Mouse (Mus musculus) liver, embryonic 14.5 days (tissue): ENCODE data around the gene Rab11fip2. TPM values are rescaled to one million over a fixed set of nuclear protein-coding genes. Genes with fewer than 3 reads are reported as not detected.

Experiments
- ATAC-seq: fragments of 200-750 bp; cut with Nextera tagmentation; 2 replicates; pipeline ENCODE4 v1.8.0; 2017; ENCODE audit warnings: moderate number of reproducible peaks, mild to moderate bottlenecking, moderate library complexity; ENCODE audit not compliant: insufficient read depth
- DNase-seq, 3 experiments: peaks; one replicate each; pipeline ENCODE4 v3.0.0-alpha.2; 2012 to 2013; ENCODE audit warnings: low read depth in 3 of 3, low spot score in 3 of 3
- H3K27ac ChIP-seq: fragments of 300-500 bp; sonication (generic); 2 replicates; pipeline ENCODE4 v1.5.1; 2014; ENCODE audit warnings: moderate library complexity, mild to moderate bottlenecking, control low read depth, inconsistent platforms
- H3K27me3 ChIP-seq: fragments of 300-500 bp; sonication (generic); 2 replicates; pipeline ENCODE4 v1.6.1; 2014; ENCODE audit warnings: mild to moderate bottlenecking, low read length, moderate library complexity; ENCODE audit not compliant: control insufficient read depth, insufficient read depth
- H3K36me3 ChIP-seq: fragments of 300-500 bp; sonication (generic); replicated peaks from 2 replicates; pipeline ENCODE4 v1.6.1; 2014; ENCODE audit warnings: low read depth; ENCODE audit not compliant: control insufficient read depth, insufficient read depth
- H3K4me1 ChIP-seq, 2 experiments: fragments of 200-500 bp in 1 of 2; fragments of 300-500 bp in 1 of 2; sonication (generic) in 1 of 2; replicated peaks; 2 replicates each; pipeline ENCODE4 v1.6.1; 2012 to 2014; ENCODE audit warnings: antibody characterized with exemption in 1 of 2, inconsistent platforms in 1 of 2, low read length in 1 of 2; ENCODE audit not compliant: control insufficient read depth in 2 of 2, insufficient read depth in 2 of 2
- H3K4me2 ChIP-seq: fragments of 300-500 bp; sonication (generic); 2 replicates; pipeline ENCODE4 v1.6.1; 2014; ENCODE audit warnings: low read depth, mild to moderate bottlenecking, control low read depth, moderate library complexity
- H3K4me3 ChIP-seq, 2 experiments: fragments of 200-500 bp in 1 of 2; fragments of 300-500 bp in 1 of 2; sonication (generic) in 1 of 2; 2 replicates each; pipeline ENCODE4 v1.5.1; 2012 to 2014; ENCODE audit warnings: low read depth in 2 of 2, low read length in 2 of 2, mild to moderate bottlenecking in 2 of 2, control low read depth in 1 of 2, inconsistent platforms in 1 of 2, moderate library complexity in 1 of 2; ENCODE audit not compliant: insufficient read depth in 1 of 2
- H3K9ac ChIP-seq: fragments of 300-500 bp; sonication (generic); replicated peaks from 2 replicates; pipeline ENCODE4 v1.6.1; 2014; ENCODE audit warnings: mild to moderate bottlenecking, control low read depth, moderate library complexity
- H3K9me3 ChIP-seq: fragments of 300-500 bp; sonication (generic); 2 replicates; pipeline ENCODE4 v1.6.1; 2016; ENCODE audit warnings: low read length, mixed read lengths; ENCODE audit not compliant: control insufficient read depth
- CTCF ChIP-seq: IDR thresholded peaks from 2 replicates; pipeline ENCODE4 v1.5.1; 2016; ENCODE audit warnings: antibody characterized with exemption, low read depth, control low read depth
- EP300 ChIP-seq: IDR thresholded peaks from 2 replicates; pipeline ENCODE4 v1.6.1; 2016; ENCODE audit warnings: antibody characterized with exemption, low read depth
- WGBS: fragments of 180-500 bp; shearing (Covaris S2); extraction: QIAGEN DNeasy Blood & Tissue Kit; methylation state at CpG from one replicate; pipeline ENCODE4 v1.1.7; 2014; ENCODE audit not compliant: insufficient replicate concordance; 5-methylcytosine and 5-hydroxymethylcytosine counted together
- polyA plus RNA-seq, 2 experiments: library from polyadenylated mRNA; depleted of rRNA in 1 of 2; stranded (reverse) in 1 of 2; unstranded in 1 of 2; fragments of >200 nt; fragmentation: Nextera tagmentation in 1 of 2; extraction: Ambion mirVana in 1 of 2; gene quantifications; 2 replicates each; pipeline versions ENCODE4 v1.2.1 to v1.2.3; 2012 to 2014

The Rab11fip2 gene
- polyA plus RNA-seq, 2 experiments, result 0.76 to 1.5 TPM

DNA sequence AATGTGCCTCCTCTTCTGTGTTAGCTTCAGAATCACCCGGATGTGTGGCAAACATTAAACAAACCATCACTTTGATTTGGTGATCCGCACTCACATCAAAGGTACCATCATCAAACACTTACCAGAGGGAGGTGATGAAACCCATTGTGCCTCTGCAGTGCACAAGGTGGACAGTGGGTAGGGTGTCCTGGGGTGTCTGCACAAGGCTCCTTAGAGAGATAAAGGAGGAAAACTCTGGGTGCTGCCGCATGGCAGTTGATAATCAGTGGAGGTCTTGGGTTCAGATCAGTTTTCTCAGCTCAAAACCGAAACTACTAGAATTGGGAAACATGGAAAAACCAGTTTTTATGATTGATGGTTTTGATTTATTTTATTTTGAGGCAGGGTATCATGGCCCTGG, 54.1 kb downstream of the Rab11fip2 start:
- ATAC-seq (peak; percentile 60), DNase-seq (no peak)
- Histone ChIP-seq H3K4me3 (no peak overlapping the region), H3K4me2 (no peak overlapping the region), H3K4me1 (peaks cover 3 to 9% of the 10 kb centered on the region in 2 experiments; a peak in 3 of 4 replicates), H3K27me3 (no peaks in the 10 kb centered on the region), H3K9me3 (no peaks in the 10 kb centered on the region), H3K9ac (no peak overlapping the region), H3K27ac (no peak overlapping the region), H3K36me3 (no peaks in the 10 kb centered on the region)
- 62% methylated on average over 4 of the region's 4 CpGs for WGBS
- TF ChIP-seq EP300 (no peak), CTCF (no peak)

DNA sequence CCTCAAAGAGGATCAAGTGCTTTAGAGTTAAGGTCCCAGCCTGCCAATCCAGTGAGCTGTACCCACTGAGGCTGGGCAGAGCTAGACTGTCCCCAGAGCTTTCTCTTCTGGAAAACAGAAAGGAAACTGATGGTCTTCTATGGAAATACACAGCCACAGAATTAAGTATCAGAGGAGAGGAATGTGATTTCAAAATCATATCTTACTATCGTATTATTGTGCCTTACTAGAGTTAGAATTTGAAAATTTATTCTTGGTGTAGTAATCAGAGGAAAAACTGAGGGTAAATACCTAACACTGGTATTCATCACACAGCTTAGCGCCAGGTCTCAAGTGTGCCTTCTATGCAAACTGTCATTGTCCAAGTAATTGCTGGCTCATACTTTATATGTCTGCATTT, 54.6 kb downstream of the Rab11fip2 start:
- Histone ChIP-seq H3K4me1 (peaks cover 3 to 9% of the 10 kb centered on the region in 2 experiments; a peak in 3 of 4 replicates), H3K4me3 (no peak overlapping the region), H3K9ac (no peak overlapping the region), H3K36me3 (no peaks in the 10 kb centered on the region), H3K9me3 (no peaks in the 10 kb centered on the region), H3K27ac (no peak overlapping the region), H3K27me3 (no peaks in the 10 kb centered on the region), H3K4me2 (no peak overlapping the region)
- no peak for DNase-seq
- TF ChIP-seq EP300 (no peak), CTCF (no peak)
- no peak for ATAC-seq
- whole genome bisulfite sequencing, result 79% methylated on average over 2 of the region's 2 CpGs

DNA sequence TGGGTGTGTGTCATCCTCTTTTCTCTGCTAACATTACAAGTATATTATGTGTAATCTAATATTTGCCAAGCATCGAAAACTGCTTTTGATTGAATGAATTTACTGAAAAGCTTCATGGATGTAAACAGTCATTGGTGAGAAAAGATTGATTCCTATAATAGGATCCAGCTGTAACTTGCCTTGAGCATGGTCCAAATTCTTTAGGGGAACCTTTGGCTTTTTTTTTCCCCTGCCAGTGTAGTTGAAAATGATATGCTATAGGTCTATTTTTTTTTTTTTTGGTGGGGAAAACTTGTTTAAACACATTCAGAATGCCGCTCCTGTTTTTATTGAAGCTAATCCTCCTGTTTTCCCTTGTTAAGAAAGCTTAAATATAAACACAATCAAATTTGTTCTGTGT, 55.6 kb downstream of the Rab11fip2 start:
- H3K27me3 ChIP-seq, result no peaks in the 10 kb centered on the region
- H3K4me3 ChIP-seq, result no peak overlapping the region
- ATAC-seq, result no peak

GRCm38 (mm10) chr19:59885301-59885700, 58.2 kb downstream of the Rab11fip2 start:
- Histone ChIP-seq H3K9me3 (no peaks in the 10 kb centered on the region), H3K27me3 (no peaks in the 10 kb centered on the region), H3K27ac (no peak overlapping the region), H3K4me2 (no peak overlapping the region), H3K4me1 (peaks cover 3 to 9% of the 10 kb centered on the region in 2 experiments; a peak in 3 of 4 replicates), H3K4me3 (no peak overlapping the region), H3K9ac (no peak overlapping the region), H3K36me3 (no peaks in the 10 kb centered on the region)
- DNase-seq, result no peak
- TF ChIP-seq CTCF (no peak), EP300 (no peak)
- ATAC-seq, result no peak
- WGBS, result 49% methylated on average over 2 of the region's 2 CpGs

More for the DNA sequence above, 55.6 kb downstream of the Rab11fip2 start:
- DNase-seq, result no peak
- no peak overlapping the region for H3K9ac ChIP-seq
- TF ChIP-seq EP300 (no peak), CTCF (no peak)
- peaks cover 3 to 9% of the 10 kb centered on the region in 2 experiments; a peak in 3 of 4 replicates for H3K4me1 ChIP-seq
- no peak overlapping the region for H3K27ac ChIP-seq
- no peaks in the 10 kb centered on the region for H3K9me3 ChIP-seq
- H3K36me3 ChIP-seq, result no peaks in the 10 kb centered on the region
- 69% methylated on average over 2 of the region's 2 CpGs for WGBS
- no peak overlapping the region for H3K4me2 ChIP-seq

DNA sequence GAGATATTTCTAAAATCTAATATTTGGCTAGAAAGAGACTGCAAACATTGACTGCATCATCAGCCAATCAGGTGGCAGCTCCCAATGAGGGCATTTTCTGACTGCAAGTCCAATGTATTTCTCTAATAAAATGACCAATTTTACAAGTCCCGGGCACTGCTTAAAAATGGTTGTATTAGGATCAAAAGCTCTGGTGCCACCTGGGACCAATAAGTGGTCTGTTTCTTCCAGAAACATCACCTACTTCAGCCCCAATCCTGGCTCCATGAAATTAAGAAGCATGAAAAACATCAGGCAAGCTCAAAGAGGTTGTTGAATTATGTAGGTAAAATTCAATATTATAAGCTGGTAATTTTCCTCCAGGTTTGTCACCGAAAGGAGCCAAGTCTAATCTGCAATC, 66.2 kb downstream of the Rab11fip2 start:
- 76% methylated on average over 2 of the region's 2 CpGs for WGBS
- Histone ChIP-seq H3K36me3 (no peaks in the 10 kb centered on the region), H3K4me1 (no peaks in the 10 kb centered on the region), H3K4me2 (no peak overlapping the region), H3K27ac (no peak overlapping the region), H3K9ac (no peak overlapping the region), H3K4me3 (no peak overlapping the region), H3K27me3 (no peaks in the 10 kb centered on the region), H3K9me3 (no peaks in the 10 kb centered on the region)
- DNase-seq, result no peak
- ATAC-seq, result no peak
- TF ChIP-seq EP300, result no peak
- no peak for TF ChIP-seq CTCF
